Mouse (Mus musculus): ENCODE data around the gene Tmem200a.

DNA sequence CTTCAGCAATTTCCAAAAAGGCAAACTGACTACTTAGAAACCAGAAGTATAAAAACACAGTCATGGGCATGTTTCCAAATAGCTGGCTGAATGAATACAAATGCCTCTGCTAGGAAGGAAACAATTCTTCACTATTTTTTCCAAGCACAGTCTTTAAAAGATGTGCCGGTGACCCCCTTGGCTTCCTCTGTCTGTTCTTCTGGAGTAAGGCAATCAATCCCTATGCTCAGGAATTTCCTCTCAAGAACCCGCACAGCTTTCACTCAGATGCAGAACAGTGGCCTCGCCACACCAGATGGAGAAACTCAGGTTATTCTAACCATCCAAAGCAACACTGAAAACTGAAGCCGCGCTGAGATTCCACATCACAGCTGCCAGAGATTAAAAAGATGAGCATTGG is 69.9 kb downstream of the Tmem200a start:
- TF ChIP-seq CTCF (IDR thresholded peaks at IDR 0.05; ENCODE audit: borderline replicate concordance, insufficient read depth, low read depth, low read length) (no peak), POLR2A (IDR thresholded peaks at IDR 0.05; ENCODE audit: borderline replicate concordance, insufficient read depth, low read length) (no peak)
